Mouse (Mus musculus) testis, adult 2 months (tissue): ENCODE data around the gene Terf2ip.

Experiments
- CTCF ChIP-seq: fragments of 200-500 bp; IDR thresholded peaks from 2 replicates; pipeline ENCODE4 v1.5.1; 2012; ENCODE audit warnings: low read depth, mild to moderate bottlenecking, inconsistent platforms, low read length, moderate library complexity; ENCODE audit not compliant: control insufficient read depth, insufficient read depth, insufficient replicate concordance
- POLR2A ChIP-seq: fragments of 200-500 bp; IDR thresholded peaks from 2 replicates; pipeline ENCODE4 v1.6.1; 2012; ENCODE audit warnings: low read depth, mild to moderate bottlenecking, inconsistent platforms, low read length, moderate library complexity; ENCODE audit not compliant: control insufficient read depth

DNA sequence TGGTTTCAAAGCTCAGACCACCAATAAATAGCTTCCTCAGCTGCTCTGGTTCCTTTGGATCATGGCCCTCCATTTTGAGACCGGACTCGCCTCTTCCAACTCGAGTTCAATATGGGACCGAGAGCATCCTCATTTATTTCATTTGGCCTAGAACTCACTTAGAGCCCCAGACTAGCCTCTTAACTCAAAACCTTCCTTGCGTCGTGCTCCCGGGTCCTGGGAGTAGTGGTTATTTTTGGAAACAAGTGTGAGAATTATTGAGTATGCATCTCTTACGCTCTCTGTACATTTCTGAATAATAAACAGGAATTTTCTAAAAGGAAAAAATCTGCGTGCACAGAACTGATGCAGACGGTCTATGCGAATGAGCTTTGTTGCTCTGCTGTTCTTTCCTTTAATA, 3.7 kb downstream of the Terf2ip start, which contains the start of gene Gm6793:
- TF ChIP-seq CTCF (no peak), POLR2A (no peak)
